Mouse (Mus musculus): ENCODE results near the gene Ing4. TPM values are rescaled to one million over a fixed set of nuclear protein-coding genes. Genes with fewer than 3 reads are reported as not detected.

Ing4 gene
- polyA plus RNA-seq, 1 experiment from 2014 or later = 65.4 TPM

- WGBS = 0% methylated on average over 42 of the region's 44 CpGs
- Histone ChIP-seq H3K9me3 (ENCODE audit: control insufficient read depth) (no peaks in the 10 kb centered on the region), H3K4me1 (replicated peaks; ENCODE audit: control insufficient read depth, insufficient read depth, low read length) (peaks cover 12% of the 10 kb centered on the region; the same call in 1 of the 2 replicates), H3K36me3 (ENCODE audit: control insufficient read depth, insufficient read depth) (peaks cover 23% of the 10 kb centered on the region), H3K4me3 (ENCODE audit: low read depth, low read length) (peak overlapping the region; percentile 79), H3K27ac (ENCODE audit: low read depth, low read length) (peak overlapping the region; percentile 91), H3K9ac (ENCODE audit: low read depth, low read length) (peak overlapping the region; percentile 91), H3K27me3 (replicated peaks; ENCODE audit: control insufficient read depth, insufficient read depth, low read length) (no peaks in the 10 kb centered on the region), H3K4me2 (replicated peaks; ENCODE audit: low read depth) (peak overlapping the region; percentile 70)
- TF ChIP-seq CTCF (IDR thresholded peaks at IDR 0.05; ENCODE audit: low read depth) = no peak
- peak; percentile 41 for ATAC-seq
These were observed 57.2 kb downstream of the Ing4 start for GRCm38 (mm10) chr6:125096597-125097345.

GRCm38 (mm10) chr6:125097346-125097689 lies 57.8 kb downstream of the Ing4 start:
- peak overlapping the region; percentile 91 for H3K9ac ChIP-seq (ENCODE audit: low read depth, low read length)
- peak overlapping the region; percentile 91 for H3K27ac ChIP-seq (ENCODE audit: low read depth, low read length)
- H3K36me3 ChIP-seq (ENCODE audit: control insufficient read depth, insufficient read depth) = peaks cover 29% of the 10 kb centered on the region
- peak overlapping the region; percentile 79 for H3K4me3 ChIP-seq (ENCODE audit: low read depth, low read length)
- 0 out of 2 replicates have a peak, but pooled peaks have one; percentile 15 for TF ChIP-seq CTCF (IDR thresholded peaks at IDR 0.05; ENCODE audit: low read depth)
- H3K4me1 ChIP-seq (replicated peaks; ENCODE audit: control insufficient read depth, insufficient read depth, low read length) = peaks cover 12% of the 10 kb centered on the region; the same call in 1 of the 2 replicates
- peak overlapping the region; percentile 70 for H3K4me2 ChIP-seq (replicated peaks; ENCODE audit: low read depth)
- WGBS = under 1% methylated on average over 12 of the region's 12 CpGs
- H3K27me3 ChIP-seq (replicated peaks; ENCODE audit: control insufficient read depth, insufficient read depth, low read length) = no peaks in the 10 kb centered on the region
- H3K9me3 ChIP-seq (ENCODE audit: control insufficient read depth) = no peaks in the 10 kb centered on the region
- no peak for ATAC-seq

DNA sequence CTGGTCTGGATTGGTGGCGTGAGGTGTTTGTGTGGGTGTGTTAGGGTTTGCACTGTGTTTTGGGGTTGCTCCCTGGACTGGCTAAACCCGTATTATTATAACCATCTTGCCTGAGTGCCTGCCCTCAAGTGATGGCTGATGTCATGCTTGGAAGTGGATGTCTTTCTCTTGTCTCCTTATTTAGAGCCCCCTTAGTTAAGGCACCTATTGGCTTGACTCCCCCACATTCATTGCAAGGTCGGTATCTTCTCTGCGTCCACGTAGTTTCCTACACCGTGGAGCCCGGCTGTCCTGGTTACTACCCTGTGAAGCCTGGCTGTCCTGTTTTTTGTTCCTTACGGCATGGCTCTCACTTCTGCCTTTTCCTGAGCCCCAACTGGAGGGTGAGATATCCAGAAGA lies 58.4 kb downstream of the Ing4 start:
- no peak for TF ChIP-seq CTCF (IDR thresholded peaks at IDR 0.05; ENCODE audit: low read depth)
- H3K27me3 ChIP-seq (replicated peaks; ENCODE audit: control insufficient read depth, insufficient read depth, low read length) = no peaks in the 10 kb centered on the region
- H3K36me3 ChIP-seq (ENCODE audit: control insufficient read depth, insufficient read depth) = peaks cover 35% of the 10 kb centered on the region
- peaks cover 12% of the 10 kb centered on the region; the same call in 1 of the 2 replicates for H3K4me1 ChIP-seq (replicated peaks; ENCODE audit: control insufficient read depth, insufficient read depth, low read length)
- no peak overlapping the region for H3K27ac ChIP-seq (ENCODE audit: low read depth, low read length)
- no peak for ATAC-seq
- H3K9me3 ChIP-seq (ENCODE audit: control insufficient read depth) = no peaks in the 10 kb centered on the region
- H3K9ac ChIP-seq (ENCODE audit: low read depth, low read length) = peak overlapping the region; percentile 91; the same call in 1 of the 2 replicates
- WGBS = 39% methylated on average over 8 of the region's 8 CpGs
- peak overlapping the region; percentile 79 for H3K4me3 ChIP-seq (ENCODE audit: low read depth, low read length)
- peak overlapping the region; percentile 70 for H3K4me2 ChIP-seq (replicated peaks; ENCODE audit: low read depth)

DNA sequence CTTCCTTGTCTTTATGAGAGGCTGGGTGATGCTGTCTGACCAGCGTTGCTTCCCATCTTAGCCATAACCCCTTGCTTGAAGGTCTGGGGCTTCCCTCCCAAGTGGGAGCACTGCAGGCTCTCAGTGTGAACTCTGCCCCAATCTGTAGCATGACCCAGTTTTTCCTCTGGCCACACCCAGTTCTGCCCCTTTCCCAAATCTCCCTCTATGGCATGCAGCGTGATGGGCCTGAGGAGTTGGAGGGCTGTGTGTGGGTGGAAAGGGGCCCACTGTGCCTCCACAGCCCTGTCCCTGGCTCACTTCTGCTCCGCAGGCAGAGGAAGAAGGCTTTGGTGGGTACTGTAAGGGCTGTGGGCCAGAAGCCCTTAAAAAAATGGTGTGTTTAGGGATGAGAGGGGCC lies 59.0 kb downstream of the Ing4 start:
- Histone ChIP-seq H3K36me3 (ENCODE audit: control insufficient read depth, insufficient read depth) (peaks cover 39% of the 10 kb centered on the region), H3K4me2 (replicated peaks; ENCODE audit: low read depth) (peak overlapping the region; percentile 70), H3K9ac (ENCODE audit: low read depth, low read length) (peak overlapping the region; percentile 26; the same call in 1 of the 2 replicates), H3K4me3 (ENCODE audit: low read depth, low read length) (no peak overlapping the region), H3K27me3 (replicated peaks; ENCODE audit: control insufficient read depth, insufficient read depth, low read length) (no peaks in the 10 kb centered on the region), H3K9me3 (ENCODE audit: control insufficient read depth) (no peaks in the 10 kb centered on the region), H3K4me1 (replicated peaks; ENCODE audit: control insufficient read depth, insufficient read depth, low read length) (peaks cover 12% of the 10 kb centered on the region; the same call in 1 of the 2 replicates), H3K27ac (ENCODE audit: low read depth, low read length) (no peak overlapping the region)
- ATAC-seq = no peak
- WGBS = 49% methylated on average over 3 of the region's 3 CpGs
- TF ChIP-seq CTCF (IDR thresholded peaks at IDR 0.05; ENCODE audit: low read depth) = no peak

Small RNA genes within 50 kb of the gene (microRNA-seq; reads per million reads assigned to microRNA genes)
- not detected for gene Mir7045

Other genes starting within 250 kb of the Ing4 start
- gene Spsb2, start 231.1 kb upstream of the Ing4 start, polyA plus RNA-seq (2015; fragmentation: Nextera tagmentation; extraction: Ambion mirVana) = 57.7 and 69.5 TPM in 2 replicates
- gene Tpi1, start 225.5 kb upstream of the Ing4 start, polyA plus RNA-seq (2015; fragmentation: Nextera tagmentation; extraction: Ambion mirVana) = 489 and 537 TPM in 2 replicates
- gene Usp5, start 210.3 kb upstream of the Ing4 start, polyA plus RNA-seq (2015; fragmentation: Nextera tagmentation; extraction: Ambion mirVana) = 44.8 and 45.0 TPM in 2 replicates
- gene Cdca3, start 210.2 kb upstream of the Ing4 start, polyA plus RNA-seq (2015; fragmentation: Nextera tagmentation; extraction: Ambion mirVana) = 45.4 and 57.4 TPM in 2 replicates
- gene Gnb3, start 199.5 kb upstream of the Ing4 start, polyA plus RNA-seq (2015; fragmentation: Nextera tagmentation; extraction: Ambion mirVana) = 0.42 and 0.47 TPM in 2 replicates
- gene P3h3, start 182.0 kb upstream of the Ing4 start, polyA plus RNA-seq (2015; fragmentation: Nextera tagmentation; extraction: Ambion mirVana) = 4.5 and 4.6 TPM in 2 replicates
- 0.46 and 0.64 TPM in 2 replicates for gene Gpr162, start 175.8 kb upstream of the Ing4 start, polyA plus RNA-seq (2015; fragmentation: Nextera tagmentation; extraction: Ambion mirVana)
- gene Cd4, start 151.5 kb upstream of the Ing4 start, polyA plus RNA-seq (2015; fragmentation: Nextera tagmentation; extraction: Ambion mirVana) = 0.75 and 0.83 TPM in 2 replicates
- 1.6 and 1.7 TPM in 2 replicates for gene Lag3, start 128.1 kb upstream of the Ing4 start, polyA plus RNA-seq (2015; fragmentation: Nextera tagmentation; extraction: Ambion mirVana)
- gene Ptms, start 119.7 kb upstream of the Ing4 start, polyA plus RNA-seq (2015; fragmentation: Nextera tagmentation; extraction: Ambion mirVana) = 167 and 169 TPM in 2 replicates
- 265 and 269 TPM in 2 replicates for gene Mlf2, start 108.4 kb upstream of the Ing4 start, polyA plus RNA-seq (2015; fragmentation: Nextera tagmentation; extraction: Ambion mirVana)
- gene Cops7a, start 74.2 kb upstream of the Ing4 start, polyA plus RNA-seq (2015; fragmentation: Nextera tagmentation; extraction: Ambion mirVana) = 105 and 110 TPM in 2 replicates
- gene Pianp, start 43.1 kb upstream of the Ing4 start, polyA plus RNA-seq (2015; fragmentation: Nextera tagmentation; extraction: Ambion mirVana) = 1.8 and 2.1 TPM in 2 replicates
- 8.2 TPM in 2 replicates for gene Zfp384, start 30.6 kb upstream of the Ing4 start, polyA plus RNA-seq (2015; fragmentation: Nextera tagmentation; extraction: Ambion mirVana)
- gene Acrbp, start 9.9 kb downstream of the Ing4 start, polyA plus RNA-seq (2015; fragmentation: Nextera tagmentation; extraction: Ambion mirVana) = 3.1 and 4.1 TPM in 2 replicates
- gene Lpar5, start 28.2 kb downstream of the Ing4 start, polyA plus RNA-seq (2015; fragmentation: Nextera tagmentation; extraction: Ambion mirVana) = 9.2 and 9.9 TPM in 2 replicates
- gene Chd4, start 56.2 kb downstream of the Ing4 start, polyA plus RNA-seq (2015; fragmentation: Nextera tagmentation; extraction: Ambion mirVana) = 30.7 and 34.2 TPM in 2 replicates
- 21.9 and 22.6 TPM in 2 replicates for gene Nop2, start 92.1 kb downstream of the Ing4 start, polyA plus RNA-seq (2015; fragmentation: Nextera tagmentation; extraction: Ambion mirVana)
- 3.2 and 3.9 TPM in 2 replicates for gene Iffo1, start 105.5 kb downstream of the Ing4 start, polyA plus RNA-seq (2015; fragmentation: Nextera tagmentation; extraction: Ambion mirVana)
- gene Gapdh, start 126.7 kb downstream of the Ing4 start, polyA plus RNA-seq (2015; fragmentation: Nextera tagmentation; extraction: Ambion mirVana) = 1,338 and 1,629 TPM in 2 replicates
- 17.9 and 19.0 TPM in 2 replicates for gene Ncapd2, start 151.9 kb downstream of the Ing4 start, polyA plus RNA-seq (2015; fragmentation: Nextera tagmentation; extraction: Ambion mirVana)
- gene Mrpl51, start 152.0 kb downstream of the Ing4 start, polyA plus RNA-seq (2015; fragmentation: Nextera tagmentation; extraction: Ambion mirVana) = 270 and 282 TPM in 2 replicates
- gene Vamp1, start 175.8 kb downstream of the Ing4 start, polyA plus RNA-seq (2015; fragmentation: Nextera tagmentation; extraction: Ambion mirVana) = 2.7 and 3.4 TPM in 2 replicates
- 25.9 and 26.7 TPM in 2 replicates for gene Tapbpl, start 192.1 kb downstream of the Ing4 start, polyA plus RNA-seq (2015; fragmentation: Nextera tagmentation; extraction: Ambion mirVana)
- 0.78 and 2.1 TPM in 2 replicates for gene Cd27, start 197.2 kb downstream of the Ing4 start, polyA plus RNA-seq (2015; fragmentation: Nextera tagmentation; extraction: Ambion mirVana)
- not detected in 2 replicates for gene Tuba3a, start 246.3 kb downstream of the Ing4 start, polyA plus RNA-seq (2015; fragmentation: Nextera tagmentation; extraction: Ambion mirVana)